17 mouse cellular contexts compared by ENCODE assay signal in the genomic region with DNA sequence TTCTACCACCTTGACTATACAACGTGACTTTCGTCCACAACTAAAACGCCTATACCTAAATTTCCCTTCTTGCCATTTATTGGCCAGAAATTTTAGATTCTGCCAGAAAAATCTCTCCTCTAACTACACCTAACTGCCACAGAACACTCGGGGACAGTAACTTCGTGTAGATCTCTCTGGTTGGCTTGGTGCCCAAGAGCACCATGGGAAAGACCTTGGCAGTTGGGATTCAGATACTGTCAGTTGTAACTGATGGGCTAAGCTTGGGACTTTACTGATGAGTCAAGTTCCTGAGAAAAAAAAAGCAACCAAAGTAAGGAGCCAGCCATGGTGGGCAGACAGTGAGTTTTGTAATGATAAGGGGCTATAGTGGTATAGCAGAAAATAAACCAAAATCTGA.
DNase-seq lines count a peak whose midpoint lies in the region; ATAC-seq and TF ChIP-seq lines count a peak whose summit lies in the region.
"Had no signal": no experiment of that assay in that cellular context is flagged by ENCODE, and none has a peak within 500 bp of the region (broad histone marks: within the 10 kb centered on the region; RNA-seq: fewer than 3 reads in every experiment).

No protein-coding gene starts in this region.

- TF ChIP-seq POLR2A in testis, adult 2 months (IDR thresholded peaks at IDR 0.05; ENCODE audit: control insufficient read depth, low read depth, low read length) = no peak

- no peak for DNase-seq in testis, postnatal 10 days (ENCODE audit: low spot score)
- peak; percentile 35 for DNase-seq in adrenal gland, adult 8-10 months
- peak; percentile 64 to 76 for DNase-seq in adrenal gland, postnatal 36 days
- DNase-seq: cerebellum, adult 2 months; cerebellum, postnatal 14 days; forebrain, postnatal 0 days; gastrocnemius, postnatal 14 days; heart, postnatal 10 days; kidney, adult 2 months had no signal

- H3K27me3 ChIP-seq in testis, adult 2 months (ENCODE audit: control insufficient read depth, insufficient read depth, low read length) = no peaks in the 10 kb centered on the region
- H3K27me3 ChIP-seq: embryonic facial prominence, embryonic 12.5 days; forebrain, embryonic 13.5 days; heart, embryonic 12.5 days had no signal

- no peaks in the 10 kb centered on the region; the same call in 1 of the 2 replicates for H3K36me3 ChIP-seq in testis, adult 2 months (ENCODE audit: control insufficient read depth, insufficient read depth, low read length)
- H3K36me3 ChIP-seq: embryonic facial prominence, embryonic 12.5 days; heart, embryonic 12.5 days had no signal

- H3K4me3 ChIP-seq in testis, adult 2 months (ENCODE audit: control insufficient read depth, low read depth, low read length) = peak overlapping the region; percentile 89
- H3K4me3 ChIP-seq: embryonic facial prominence, embryonic 12.5 days; forebrain, embryonic 13.5 days; heart, embryonic 12.5 days had no signal

- no peak for TF ChIP-seq CTCF in testis, adult 2 months (IDR thresholded peaks at IDR 0.05; ENCODE audit: control insufficient read depth, insufficient read depth, insufficient replicate concordance, low read depth, low read length)

- no peak for ATAC-seq in monocyte, adult 5-6 weeks (replicated peaks; ENCODE audit: insufficient number of reproducible peaks, low FRiP score, low TSS enrichment, poor library complexity, severe bottlenecking)
- no peak for ATAC-seq in megakaryocyte progenitor cell, adult 5-6 weeks (replicated peaks; ENCODE audit: poor library complexity)
- ATAC-seq: forebrain, embryonic 13.5 days; forebrain, postnatal 0 days; intestine, embryonic 16.5 days had no signal

- H3K27ac ChIP-seq in testis, adult 2 months (ENCODE audit: control insufficient read depth, insufficient read depth, low read depth, low read length) = peak overlapping the region; percentile 95
- H3K27ac ChIP-seq: embryonic facial prominence, embryonic 12.5 days; forebrain, embryonic 13.5 days; hindbrain, embryonic 14.5 days had no signal

- H3K4me1 ChIP-seq in testis, adult 2 months (ENCODE audit: control insufficient read depth, insufficient read depth, low read length) = peaks cover 8% of the 10 kb centered on the region
- H3K4me1 ChIP-seq: embryonic facial prominence, embryonic 12.5 days had no signal
